Mouse (Mus musculus): Measurements from ENCODE around the gene Olfr1509. TPM values are rescaled to one million over a fixed set of nuclear protein-coding genes. Genes with fewer than 3 reads are reported as not detected.

Gene Olfr1509
- polyA plus RNA-seq, 1 experiment from 2014 or later = not detected

DNA sequence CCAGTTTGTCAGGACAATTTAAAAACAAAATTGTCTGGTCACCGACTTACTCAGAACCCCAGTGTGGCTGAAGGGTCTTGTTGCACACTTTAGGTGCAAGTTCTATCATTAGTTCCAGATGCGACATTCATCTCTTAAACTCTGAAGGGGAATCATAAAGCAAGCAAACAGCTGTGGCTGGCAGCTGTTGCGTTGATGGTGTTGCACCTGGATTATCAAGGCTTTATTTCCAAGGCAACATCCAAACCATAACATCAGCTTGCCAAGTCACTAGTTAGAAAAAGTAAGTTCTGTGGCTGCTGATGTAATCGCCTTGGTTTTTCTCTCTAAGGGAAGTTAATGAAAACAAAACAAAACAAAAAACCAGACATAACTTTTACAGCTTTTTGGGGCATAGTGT is 52.7 kb downstream of the Olfr1509 start, which contains the start of gene Olfr1507:
Gene Olfr1507 (minus strand): TSS at position 234 of the 400 bp plus-strand sequence.
- WGBS = 90% methylated on average over 4 of the region's 4 CpGs
- ATAC-seq (ENCODE audit: low FRiP score, low TSS enrichment) = no peak

More for the DNA sequence above, 52.7 kb downstream of the Olfr1509 start, which contains the start of gene Olfr1507:
- H3K27me3 ChIP-seq (ENCODE audit: control insufficient read depth, insufficient read depth, low read length) = no peaks in the 10 kb centered on the region
- H3K4me1 ChIP-seq (ENCODE audit: control insufficient read depth, insufficient read depth, low read length) = no peaks in the 10 kb centered on the region
- no peak for DNase-seq
- H3K36me3 ChIP-seq (ENCODE audit: control insufficient read depth, insufficient read depth, low read length) = no peaks in the 10 kb centered on the region
- H3K4me2 ChIP-seq (ENCODE audit: low read length) = no peak within 1 kb of the TSS
- H3K9ac ChIP-seq (replicated peaks; ENCODE audit: low read length) = no peak within 1 kb of the TSS
- 0 out of 2 replicates have a peak, but pooled peaks cover 5% of the 10 kb centered on the region for H3K9me3 ChIP-seq (ENCODE audit: control insufficient read depth, low read length)
- no peak within 1 kb of the TSS for H3K27ac ChIP-seq (replicated peaks; ENCODE audit: low read depth, low read length)
- no peak within 1 kb of the TSS for H3K4me3 ChIP-seq (replicated peaks; ENCODE audit: low read depth, low read length)

Other genes with a start within 250 kb of the Olfr1509 start
- gene Supt16, start 245.6 kb upstream of the Olfr1509 start, polyA plus RNA-seq (2014; fragmentation: Nextera tagmentation; extraction: Ambion mirVana) = 58.7 and 74.9 TPM in 2 replicates
- gene Chd8, start 185.2 kb upstream of the Olfr1509 start, polyA plus RNA-seq (2014; fragmentation: Nextera tagmentation; extraction: Ambion mirVana) = 47.5 and 53.4 TPM in 2 replicates
- 52.6 and 56.1 TPM in 2 replicates for gene Tox4, start 163.8 kb upstream of the Olfr1509 start, polyA plus RNA-seq (2014; fragmentation: Nextera tagmentation; extraction: Ambion mirVana)
- 60.4 and 65.7 TPM in 2 replicates for gene Rab2b, start 163.4 kb upstream of the Olfr1509 start, polyA plus RNA-seq (2014; fragmentation: Nextera tagmentation; extraction: Ambion mirVana)
- gene Mettl3, start 137.9 kb upstream of the Olfr1509 start, polyA plus RNA-seq (2014; fragmentation: Nextera tagmentation; extraction: Ambion mirVana) = 39.8 and 42.8 TPM in 2 replicates
- gene Sall2, start 114.2 kb upstream of the Olfr1509 start, polyA plus RNA-seq (2014; fragmentation: Nextera tagmentation; extraction: Ambion mirVana) = 40.1 and 55.6 TPM in 2 replicates
- not detected in 2 replicates for gene Olfr1513, start 86.6 kb upstream of the Olfr1509 start, polyA plus RNA-seq (2014; fragmentation: Nextera tagmentation; extraction: Ambion mirVana)
- gene Olfr1512, start 63.8 kb upstream of the Olfr1509 start, polyA plus RNA-seq (2014; fragmentation: Nextera tagmentation; extraction: Ambion mirVana) = not detected in 2 replicates
- 0.15 TPM in 1 of 2 replicates, not detected in the other for gene Olfr1511, start 45.6 kb upstream of the Olfr1509 start, polyA plus RNA-seq (2014; fragmentation: Nextera tagmentation; extraction: Ambion mirVana)
- gene Olfr1510, start 28.6 kb upstream of the Olfr1509 start, polyA plus RNA-seq (2014; fragmentation: Nextera tagmentation; extraction: Ambion mirVana) = not detected in 2 replicates
- gene Olfr1508, start 24.5 kb downstream of the Olfr1509 start, polyA plus RNA-seq (2014; fragmentation: Nextera tagmentation; extraction: Ambion mirVana) = not detected in 2 replicates
- not detected in 2 replicates for gene Olfr1507, start 52.8 kb downstream of the Olfr1509 start, polyA plus RNA-seq (2014; fragmentation: Nextera tagmentation; extraction: Ambion mirVana)